Mouse (Mus musculus): ENCODE measurements around the gene Camk2g.
"Not testable (repeated sequence)": the region's sequence is repeated elsewhere in the genome, so short reads cannot be mapped to it uniquely, and the experiment has no call there.

Camk2g gene

DNA sequence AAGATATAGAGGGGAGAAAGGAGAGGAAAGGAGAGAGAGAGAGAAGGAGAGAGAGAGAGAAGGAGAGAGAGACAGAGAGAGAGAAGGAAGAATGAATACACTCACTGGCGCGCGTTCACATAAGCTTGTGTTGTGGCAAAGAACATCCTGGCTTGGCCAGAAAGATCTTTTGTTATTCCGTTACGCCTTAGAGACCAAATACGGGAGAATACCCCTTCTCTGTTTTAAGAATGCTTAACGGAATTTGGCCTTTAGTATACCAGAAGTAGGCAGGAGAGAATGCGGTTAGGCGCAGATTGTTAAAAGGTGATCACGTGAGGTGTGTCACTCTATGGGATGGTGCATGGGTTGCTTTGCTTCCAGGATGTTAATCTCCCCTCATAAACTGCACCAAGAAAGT is 85.6 kb downstream of the Camk2g start:
- in situ Hi-C loops (cut with MboI; ENCODE audit: unreplicated experiment in 2 of 2), result no loop called here

DNA sequence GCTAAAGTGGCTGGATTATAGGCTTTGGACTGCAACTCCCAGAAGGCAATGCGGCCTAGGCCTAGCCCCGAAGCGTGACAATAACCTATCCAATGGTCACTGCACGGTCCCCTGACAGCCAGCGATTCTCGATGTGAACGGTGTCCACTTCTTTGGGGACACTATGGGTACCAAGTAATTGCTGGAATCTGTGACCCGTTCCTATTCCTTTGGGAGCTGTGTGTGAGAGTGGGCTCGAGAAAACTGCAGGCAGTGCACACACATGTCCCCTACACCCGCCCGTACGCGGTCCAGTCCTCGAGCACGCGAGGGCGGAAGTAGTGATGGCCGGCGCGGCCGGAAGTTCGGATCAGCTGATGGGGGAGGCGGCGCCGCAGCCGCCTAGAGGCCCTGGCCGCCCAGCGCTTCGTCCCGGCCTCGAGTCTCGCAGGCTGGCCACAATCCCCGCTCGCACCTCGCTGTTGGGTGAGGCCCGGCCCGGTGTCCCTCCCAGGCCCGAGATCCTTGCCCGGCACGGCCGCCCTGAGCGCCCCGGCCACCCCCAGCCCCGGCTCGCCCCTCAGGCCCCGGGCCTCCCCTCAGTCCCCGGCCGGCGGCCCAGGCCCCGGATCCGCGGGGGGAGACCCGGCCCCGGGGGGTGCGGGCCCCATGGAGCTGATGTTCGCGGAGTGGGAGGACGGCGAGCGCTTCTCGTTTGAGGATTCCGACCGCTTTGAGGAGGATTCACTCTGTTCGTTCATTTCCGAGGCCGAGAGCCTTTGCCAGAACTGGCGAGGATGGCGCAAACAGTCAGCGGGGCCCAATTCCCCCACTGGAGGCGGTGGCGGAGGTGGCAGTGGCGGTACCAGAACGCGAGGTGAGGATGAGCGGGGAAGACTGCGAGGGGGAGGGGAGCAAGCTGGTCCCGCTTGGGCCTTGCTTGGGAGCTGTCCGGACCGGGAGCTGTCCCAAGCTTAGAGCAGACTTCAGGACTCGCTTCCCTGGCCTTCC is 86.4 kb downstream of the Camk2g start, which contains the start of gene Zswim8:
Gene Zswim8 (plus strand): TSS at position 352 of the 990 bp plus-strand sequence.
- in situ Hi-C loops (cut with MboI; ENCODE audit: unreplicated experiment in 2 of 2), result no loop called here

GRCm38 (mm10) chr14:20703461-20703860 is 90.4 kb downstream of the Camk2g start:
- in situ Hi-C loops (cut with MboI; ENCODE audit: unreplicated experiment in 2 of 2), result not testable (repeated sequence)

- in situ Hi-C loops (cut with MboI; ENCODE audit: unreplicated experiment in 2 of 2), result no loop called here
Measured at GRCm38 (mm10) chr14:20702741-20703381, 91.0 kb downstream of the Camk2g start, which contains the start of gene Chchd1. Gene Chchd1 (plus strand): TSS chr14:20703006.

DNA sequence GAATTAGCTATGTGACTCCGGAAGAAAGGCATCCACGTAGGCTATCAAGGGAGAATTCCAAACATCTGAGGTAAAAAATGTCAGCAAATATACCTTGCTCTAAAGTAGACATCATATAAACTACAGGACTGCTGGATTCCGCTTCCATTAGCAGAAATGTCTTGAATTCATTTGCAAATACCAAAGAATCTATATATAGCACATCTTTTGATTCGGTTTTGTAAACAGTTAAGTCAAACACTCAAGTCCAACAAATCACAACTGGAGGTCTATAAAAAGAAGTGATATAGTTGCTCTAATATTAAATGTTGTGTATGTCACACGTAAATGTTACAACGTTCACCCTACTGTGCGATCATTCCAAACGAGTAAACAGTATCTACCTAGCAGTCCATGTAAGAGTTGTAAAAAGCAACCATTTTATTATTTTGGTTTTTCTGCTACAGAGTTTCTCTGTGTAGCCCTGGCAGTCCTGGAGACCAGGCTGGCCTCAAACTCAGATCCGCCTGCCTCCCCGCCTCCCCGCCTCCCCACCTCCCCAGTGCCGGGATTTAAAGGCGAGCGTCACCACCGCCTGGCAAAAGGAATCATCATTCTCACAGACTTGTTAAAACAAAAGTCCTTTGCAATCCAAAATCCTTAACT is 91.7 kb downstream of the Camk2g start:
- in situ Hi-C loops (cut with MboI; ENCODE audit: unreplicated experiment in 2 of 2), result no loop called here

DNA sequence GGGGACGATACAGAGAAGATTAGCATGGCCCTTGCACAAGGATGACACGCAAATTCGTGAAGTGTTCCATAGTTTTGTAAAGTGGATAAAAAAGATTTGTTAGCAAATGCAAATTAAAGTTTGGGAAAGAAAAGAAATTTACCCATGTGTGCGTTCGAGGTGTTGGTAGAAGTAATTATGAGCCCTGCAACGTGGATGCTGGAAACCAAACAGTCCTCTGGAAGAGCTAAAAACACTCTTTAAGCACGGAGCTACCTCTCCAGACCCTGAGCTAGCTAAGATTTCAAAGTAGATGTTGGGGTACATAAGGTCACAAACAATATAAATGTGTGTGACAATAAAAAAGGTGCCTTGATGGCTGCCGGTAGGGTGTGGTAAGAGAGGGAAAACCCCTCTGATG is 92.3 kb downstream of the Camk2g start:
- in situ Hi-C loops (cut with MboI; ENCODE audit: unreplicated experiment in 2 of 2), result no loop called here

- in situ Hi-C loops (cut with MboI; ENCODE audit: unreplicated experiment in 2 of 2), result no loop called here
Measured at GRCm38 (mm10) chr14:20700362-20700761, 93.5 kb downstream of the Camk2g start.

DNA sequence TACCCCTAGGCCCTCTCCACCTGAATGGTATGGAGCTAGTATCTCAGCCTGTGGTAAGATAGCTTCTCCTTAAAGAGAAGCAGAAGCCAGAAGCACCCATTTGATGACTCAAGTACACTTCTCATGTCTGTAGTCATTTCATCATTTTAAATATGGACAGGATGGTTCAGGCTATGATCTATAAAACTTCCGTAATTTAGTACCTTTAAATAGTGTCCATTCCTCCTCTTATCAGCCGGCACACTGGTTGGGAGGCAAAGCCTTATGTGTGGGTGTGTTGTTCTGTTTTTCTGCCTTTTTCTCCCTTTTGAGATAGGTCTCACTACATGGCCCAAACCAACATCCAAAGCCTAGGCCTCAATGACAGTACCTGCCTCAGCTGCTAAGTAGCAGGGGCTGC is 95.4 kb downstream of the Camk2g start:
- in situ Hi-C loops (cut with MboI; ENCODE audit: unreplicated experiment in 2 of 2), result loop anchor here in 1 of 2 experiments (5.0 kb wide), 1 partner anchor 99 kb away; no protein-coding TSS in a partner anchor

DNA sequence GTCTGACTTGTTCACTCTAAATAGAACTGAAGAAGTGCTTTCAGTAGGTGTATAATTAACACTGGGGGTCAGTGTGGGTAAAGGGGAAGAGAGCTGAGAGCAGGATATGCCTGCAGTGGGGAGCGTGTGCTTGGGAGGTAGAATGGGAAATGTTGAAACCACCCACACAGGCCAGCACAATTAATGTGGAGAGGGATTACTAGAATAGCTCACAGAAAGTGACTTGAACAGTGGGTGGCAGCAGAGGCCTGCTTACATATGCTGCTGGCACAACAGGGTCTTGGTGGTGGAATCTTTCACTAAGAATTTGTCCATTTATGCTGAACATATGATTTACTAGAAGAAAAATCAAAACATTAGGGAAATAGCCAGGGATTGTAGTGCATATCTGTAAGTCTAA is 96.9 kb downstream of the Camk2g start:
- in situ Hi-C loops (cut with MboI; ENCODE audit: unreplicated experiment in 2 of 2), result loop anchor here in 1 of 2 experiments (5.0 kb wide), 1 partner anchor 100 kb away; no protein-coding TSS in a partner anchor

DNA sequence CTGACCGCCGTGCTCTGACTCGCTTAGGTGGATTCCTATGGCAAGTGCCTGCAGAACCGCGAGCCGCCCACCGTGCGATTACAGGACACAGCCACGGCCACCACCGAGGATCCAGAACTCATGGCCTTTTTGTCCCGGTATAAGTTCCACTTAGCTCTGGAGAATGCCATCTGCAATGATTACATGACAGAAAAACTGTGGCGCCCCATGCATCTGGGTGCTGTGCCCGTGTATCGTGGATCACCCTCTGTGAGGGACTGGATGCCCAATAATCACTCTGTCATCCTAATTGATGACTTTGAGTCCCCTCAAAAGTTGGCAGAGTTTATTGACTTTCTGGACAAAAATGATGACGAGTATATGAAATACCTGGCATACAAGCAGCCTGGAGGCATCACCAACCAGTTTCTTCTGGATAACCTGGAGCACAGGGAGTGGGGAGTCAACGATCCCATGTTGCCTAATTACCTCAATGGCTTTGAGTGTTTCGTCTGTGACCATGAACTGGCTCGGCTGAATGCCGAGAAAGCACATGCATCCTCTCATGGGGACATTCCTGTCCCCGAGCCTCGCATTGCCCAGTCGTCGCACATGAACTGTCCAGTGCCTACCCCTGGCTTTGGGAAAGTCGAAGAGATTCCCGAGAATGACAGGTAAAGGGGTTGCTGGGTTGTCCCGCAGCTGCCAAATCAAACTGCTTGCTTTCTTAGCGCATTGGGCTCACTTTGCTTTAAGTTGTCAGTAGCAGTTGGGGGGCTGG is 97.9 kb downstream of the Camk2g start:
- in situ Hi-C loops (cut with MboI; ENCODE audit: unreplicated experiment in 2 of 2), result loop anchor here in 1 of 2 experiments (5.0 kb wide), 1 partner anchor 101 kb away; no protein-coding TSS in a partner anchor

DNA sequence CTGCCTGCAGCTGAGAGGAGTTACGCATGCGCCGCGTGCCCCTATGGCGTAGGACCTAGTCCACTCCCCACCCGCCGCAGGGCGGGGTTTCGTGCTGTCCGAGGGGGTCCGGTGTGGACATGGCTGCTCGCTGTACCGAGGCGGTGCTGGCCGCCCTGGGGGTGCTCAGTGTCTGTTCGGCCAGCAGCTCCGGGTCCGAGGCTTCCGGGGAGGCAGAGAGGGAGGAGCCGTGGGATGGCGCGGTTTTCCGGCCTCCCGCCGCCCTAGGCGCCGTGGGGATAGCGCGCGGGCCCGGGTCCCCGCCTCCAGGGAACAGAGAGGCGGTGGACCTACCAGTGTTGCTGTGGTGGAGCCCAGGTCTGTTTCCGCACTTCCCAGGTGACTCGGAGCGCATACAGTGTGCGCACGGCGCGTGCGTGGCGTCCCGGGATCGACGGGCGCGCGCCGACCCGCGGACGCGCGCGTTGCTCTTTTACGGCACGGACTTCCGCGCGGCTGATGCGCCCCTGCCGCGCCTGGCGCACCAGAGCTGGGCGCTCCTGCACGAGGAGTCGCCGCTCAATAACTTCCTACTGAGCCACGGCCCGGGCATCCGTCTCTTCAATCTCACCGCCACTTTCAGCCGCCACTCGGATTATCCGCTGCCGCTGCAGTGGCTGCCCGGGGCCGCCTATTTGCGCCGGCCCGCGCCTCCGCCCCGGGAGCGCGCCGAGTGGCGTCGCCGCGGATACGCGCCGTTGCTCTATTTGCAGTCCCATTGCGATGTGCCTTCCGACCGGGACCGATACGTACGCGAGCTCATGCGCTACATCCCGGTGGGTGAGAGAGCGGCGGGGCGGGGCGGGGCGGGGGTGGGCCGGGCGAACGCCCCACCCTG is 98.8 kb downstream of the Camk2g start, which contains the start of gene Fut11:
Gene Fut11 (plus strand): TSS at position 85 of the 877 bp plus-strand sequence.
- in situ Hi-C loops (cut with MboI; ENCODE audit: unreplicated experiment in 2 of 2), result loop anchor here in 1 of 2 experiments (5.0 kb wide), 1 partner anchor 102 kb away; no protein-coding TSS in a partner anchor

DNA sequence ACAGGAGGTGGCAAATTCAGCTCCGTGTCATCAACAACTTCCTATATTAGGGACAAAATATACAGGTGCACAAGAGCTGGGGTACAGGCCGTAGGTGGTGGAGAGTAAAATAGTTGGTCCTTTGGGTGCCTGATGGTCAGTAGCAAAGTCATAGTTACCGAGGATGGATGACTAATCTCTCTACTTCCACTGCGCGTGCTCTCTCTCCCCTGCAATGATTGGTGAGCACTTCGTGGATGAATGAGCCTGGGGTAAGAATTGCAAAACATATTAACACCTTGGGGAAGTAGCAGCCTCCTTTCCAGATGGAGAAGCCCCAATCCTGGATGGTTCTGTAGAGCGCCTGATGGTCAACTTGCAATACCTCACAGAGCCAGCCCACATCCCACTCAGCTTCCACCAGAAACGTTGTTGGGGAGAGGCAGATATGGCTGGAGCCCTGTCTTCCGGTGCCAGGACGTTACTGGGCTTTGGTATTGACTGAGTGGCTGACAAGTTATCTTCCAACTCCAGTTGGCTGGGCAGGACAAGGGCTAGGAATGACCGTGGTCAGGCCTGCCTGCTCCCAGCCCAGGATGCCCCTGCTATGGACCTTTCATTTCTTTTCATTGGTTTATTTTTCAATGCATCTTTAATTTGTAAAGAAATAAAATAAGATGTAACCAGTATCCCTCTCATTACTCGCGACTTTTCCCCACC is 99.6 kb downstream of the Camk2g start:
- in situ Hi-C loops (cut with MboI; ENCODE audit: unreplicated experiment in 2 of 2), result no loop called here

DNA sequence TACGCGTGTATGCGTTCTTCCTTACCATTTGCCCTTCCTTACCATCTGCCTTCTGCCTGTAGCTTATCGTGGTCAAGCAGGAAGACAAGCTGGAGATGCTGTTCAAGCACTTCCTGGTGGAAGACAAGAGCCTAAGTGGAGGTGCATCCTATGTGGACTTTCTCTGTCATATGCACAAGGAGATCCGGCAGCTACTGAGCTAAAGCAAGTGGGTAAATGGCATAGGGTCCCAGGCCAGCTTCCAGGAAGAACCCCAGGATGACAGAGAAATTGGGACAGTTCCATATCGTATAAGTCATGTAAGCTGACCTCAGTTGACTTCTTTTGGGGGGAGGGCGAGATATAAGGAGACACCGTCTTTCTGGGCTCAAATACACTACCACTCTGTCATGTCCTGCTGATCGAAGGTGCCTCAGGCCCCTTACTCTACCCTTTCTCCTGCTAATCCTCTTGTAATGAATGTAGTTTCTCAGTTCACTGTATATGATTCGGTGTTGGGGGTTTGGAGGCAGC is 100.2 kb downstream of the Camk2g start:
- in situ Hi-C loops (cut with MboI; ENCODE audit: unreplicated experiment in 2 of 2), result no loop called here

- in situ Hi-C loops (cut with MboI; ENCODE audit: unreplicated experiment in 2 of 2), result no loop called here
Measured at GRCm38 (mm10) chr14:20691772-20692171, 102.1 kb downstream of the Camk2g start.

DNA sequence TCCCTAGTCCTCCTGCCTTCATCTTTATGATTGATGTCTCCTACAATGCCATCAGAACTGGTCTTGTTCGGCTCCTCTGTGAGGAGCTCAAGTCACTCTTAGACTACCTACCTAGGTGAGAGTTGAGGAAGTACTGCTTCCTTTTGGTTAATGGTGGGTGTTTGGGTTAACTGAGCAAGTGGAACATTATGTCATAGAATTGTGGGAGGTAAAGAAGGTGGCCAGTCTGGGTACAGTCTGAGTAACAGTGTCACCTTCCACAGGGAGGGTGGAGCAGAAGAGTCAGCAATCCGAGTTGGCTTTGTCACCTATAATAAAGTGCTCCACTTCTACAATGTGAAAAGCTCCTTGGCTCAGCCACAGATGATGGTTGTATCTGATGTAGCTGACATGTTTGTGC is 104.9 kb downstream of the Camk2g start:
- in situ Hi-C loops (cut with MboI; ENCODE audit: unreplicated experiment in 2 of 2), result no loop called here

GRCm38 (mm10) chr14:20686576-20686975 is 107.3 kb downstream of the Camk2g start:
- in situ Hi-C loops (cut with MboI; ENCODE audit: unreplicated experiment in 2 of 2), result no loop called here
